Mouse (Mus musculus): Measurements from ENCODE around the gene Kif1a. TPM values are rescaled to one million over a fixed set of nuclear protein-coding genes. Genes with fewer than 3 reads are reported as not detected.

Gene Kif1a
- polyA plus RNA-seq, 1 experiment from 2014 or later = 7.7 TPM

DNA sequence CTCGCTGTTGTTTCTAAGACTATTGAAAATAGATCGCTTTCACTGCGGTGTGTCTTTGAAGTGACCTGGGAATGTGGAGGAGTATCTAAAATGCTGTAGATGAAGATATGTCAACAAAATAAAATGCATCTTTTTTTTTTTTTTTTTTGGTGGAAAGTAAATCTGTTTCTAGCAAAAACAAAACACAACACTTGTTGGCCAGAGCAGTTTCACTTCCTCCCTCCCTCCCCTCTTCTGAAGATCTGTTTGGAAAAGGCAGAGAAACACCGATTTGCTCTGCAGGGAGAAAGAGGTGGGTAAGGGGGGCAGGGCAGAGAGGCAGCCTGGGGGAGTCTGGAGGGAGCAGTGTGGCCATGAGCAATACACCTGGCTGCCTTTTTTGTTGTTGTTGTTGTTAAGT, 88.4 kb downstream of the Kif1a start:
- Histone ChIP-seq H3K4me2 (replicated peaks; ENCODE audit: low read depth) (no peak overlapping the region), H3K27ac (replicated peaks) (no peak overlapping the region), H3K9ac (ENCODE audit: low read length) (no peak overlapping the region), H3K9me3 (ENCODE audit: control insufficient read depth, low read length) (no peaks in the 10 kb centered on the region), H3K4me1 (replicated peaks; ENCODE audit: control insufficient read depth, insufficient read depth) (no peaks in the 10 kb centered on the region), H3K36me3 (ENCODE audit: control insufficient read depth, insufficient read depth, low read length) (no peaks in the 10 kb centered on the region), H3K27me3 (ENCODE audit: control insufficient read depth, insufficient read depth, low read length) (no peaks in the 10 kb centered on the region), H3K4me3 (ENCODE audit: low read depth, low read length) (no peak overlapping the region)
- TF ChIP-seq CTCF (IDR thresholded peaks at IDR 0.05; ENCODE audit: low read depth) (no peak), EP300 (optimal IDR thresholded peaks at IDR 0.05) (no peak)
- ATAC-seq (ENCODE audit: low FRiP score, low TSS enrichment) = no peak
- no peak for DNase-seq (ENCODE audit: low spot score)
- 73% methylated on average over 4 of the region's 4 CpGs for WGBS

GRCm38 (mm10) chr1:93012103-93012585, 89.6 kb downstream of the Kif1a start:
- H3K4me2 ChIP-seq (replicated peaks; ENCODE audit: low read depth) = no peak overlapping the region
- no peak overlapping the region for H3K4me3 ChIP-seq (ENCODE audit: low read depth, low read length)
- H3K27ac ChIP-seq (replicated peaks) = no peak overlapping the region
- no peaks in the 10 kb centered on the region for H3K36me3 ChIP-seq (ENCODE audit: control insufficient read depth, insufficient read depth, low read length)
- H3K9me3 ChIP-seq (ENCODE audit: control insufficient read depth, low read length) = no peaks in the 10 kb centered on the region
- DNase-seq (ENCODE audit: low spot score) (no peak), ATAC-seq (ENCODE audit: low FRiP score, low TSS enrichment) (no peak)
- H3K4me1 ChIP-seq (replicated peaks; ENCODE audit: control insufficient read depth, insufficient read depth) = no peaks in the 10 kb centered on the region
- WGBS = 59% methylated on average over 7 of the region's 7 CpGs
- TF ChIP-seq CTCF (IDR thresholded peaks at IDR 0.05; ENCODE audit: low read depth) = no peak
- no peak for TF ChIP-seq EP300 (optimal IDR thresholded peaks at IDR 0.05)
- H3K27me3 ChIP-seq (ENCODE audit: control insufficient read depth, insufficient read depth, low read length) = no peaks in the 10 kb centered on the region
- no peak overlapping the region for H3K9ac ChIP-seq (ENCODE audit: low read length)

- H3K27me3 ChIP-seq (ENCODE audit: control insufficient read depth, insufficient read depth, low read length) = no peaks in the 10 kb centered on the region
- no peak overlapping the region for H3K9ac ChIP-seq (ENCODE audit: low read length)
- no peak overlapping the region for H3K27ac ChIP-seq (replicated peaks)
- H3K4me2 ChIP-seq (replicated peaks; ENCODE audit: low read depth) = no peak overlapping the region
- TF ChIP-seq CTCF (IDR thresholded peaks at IDR 0.05; ENCODE audit: low read depth) (peak; percentile 71), EP300 (optimal IDR thresholded peaks at IDR 0.05) (no peak)
- no peak overlapping the region for H3K4me3 ChIP-seq (ENCODE audit: low read depth, low read length)
- WGBS = 32% methylated on average over 3 of the region's 3 CpGs
- DNase-seq (ENCODE audit: low spot score) (peak; percentile 32), ATAC-seq (ENCODE audit: low FRiP score, low TSS enrichment) (no peak)
- no peaks in the 10 kb centered on the region for H3K36me3 ChIP-seq (ENCODE audit: control insufficient read depth, insufficient read depth, low read length)
- H3K4me1 ChIP-seq (replicated peaks; ENCODE audit: control insufficient read depth, insufficient read depth) = no peaks in the 10 kb centered on the region
- no peaks in the 10 kb centered on the region for H3K9me3 ChIP-seq (ENCODE audit: control insufficient read depth, low read length)
These were observed 91.0 kb downstream of the Kif1a start for GRCm38 (mm10) chr1:93010731-93011130.

- Histone ChIP-seq H3K4me1 (replicated peaks; ENCODE audit: control insufficient read depth, insufficient read depth) (no peaks in the 10 kb centered on the region), H3K9ac (ENCODE audit: low read length) (no peak overlapping the region), H3K4me2 (replicated peaks; ENCODE audit: low read depth) (no peak overlapping the region), H3K27me3 (ENCODE audit: control insufficient read depth, insufficient read depth, low read length) (no peaks in the 10 kb centered on the region), H3K36me3 (ENCODE audit: control insufficient read depth, insufficient read depth, low read length) (no peaks in the 10 kb centered on the region), H3K4me3 (ENCODE audit: low read depth, low read length) (no peak overlapping the region), H3K9me3 (ENCODE audit: control insufficient read depth, low read length) (no peaks in the 10 kb centered on the region), H3K27ac (replicated peaks) (no peak overlapping the region)
- ATAC-seq (ENCODE audit: low FRiP score, low TSS enrichment) = 0 out of 2 replicates have a peak, but pooled peaks have one; percentile 1
- WGBS = 51% methylated on average over 4 of the region's 4 CpGs
- peak; percentile 45 for DNase-seq (ENCODE audit: low spot score)
- TF ChIP-seq EP300 (optimal IDR thresholded peaks at IDR 0.05) (no peak), CTCF (IDR thresholded peaks at IDR 0.05; ENCODE audit: low read depth) (no peak)
These were observed 92.6 kb downstream of the Kif1a start for GRCm38 (mm10) chr1:93009196-93009595.

DNA sequence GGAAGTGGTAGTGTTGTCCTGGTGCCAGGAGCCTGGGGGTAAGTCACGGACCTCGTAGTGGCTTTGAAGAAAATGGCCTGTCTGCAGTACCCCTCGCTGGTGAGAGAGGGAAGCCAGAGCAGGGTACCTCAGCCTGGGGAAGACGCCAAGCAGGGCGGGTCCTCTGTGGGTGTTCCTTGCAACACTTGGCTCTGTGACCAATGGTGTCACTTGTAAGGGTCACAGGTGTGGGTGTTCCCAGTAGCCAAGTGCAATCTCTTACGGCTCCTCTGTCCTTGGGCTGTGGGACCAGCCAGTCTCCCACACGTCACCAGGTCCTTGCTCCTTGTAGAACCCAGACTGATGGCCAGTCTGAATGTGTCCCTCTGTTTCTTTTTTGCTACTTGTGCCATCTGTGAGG, 95.7 kb downstream of the Kif1a start, which contains the start of gene Aqp12:
TSS of gene Aqp12 (plus strand) at position 274 of the 400 bp plus-strand sequence.
- Histone ChIP-seq H3K4me3 (ENCODE audit: low read depth, low read length) (no peak within 1 kb of the TSS), H3K27ac (replicated peaks) (no peak within 1 kb of the TSS), H3K4me2 (replicated peaks; ENCODE audit: low read depth) (no peak within 1 kb of the TSS), H3K27me3 (ENCODE audit: control insufficient read depth, insufficient read depth, low read length) (no peaks in the 10 kb centered on the region), H3K9me3 (ENCODE audit: control insufficient read depth, low read length) (no peaks in the 10 kb centered on the region), H3K4me1 (replicated peaks; ENCODE audit: control insufficient read depth, insufficient read depth) (no peaks in the 10 kb centered on the region), H3K9ac (ENCODE audit: low read length) (no peak within 1 kb of the TSS), H3K36me3 (ENCODE audit: control insufficient read depth, insufficient read depth, low read length) (no peaks in the 10 kb centered on the region)
- no peak for ATAC-seq (ENCODE audit: low FRiP score, low TSS enrichment)
- TF ChIP-seq EP300 (optimal IDR thresholded peaks at IDR 0.05) = no peak
- no peak for TF ChIP-seq CTCF (IDR thresholded peaks at IDR 0.05; ENCODE audit: low read depth)
- WGBS = 64% methylated on average over 7 of the region's 7 CpGs
- peak; percentile 23 for DNase-seq (ENCODE audit: low spot score)

DNA sequence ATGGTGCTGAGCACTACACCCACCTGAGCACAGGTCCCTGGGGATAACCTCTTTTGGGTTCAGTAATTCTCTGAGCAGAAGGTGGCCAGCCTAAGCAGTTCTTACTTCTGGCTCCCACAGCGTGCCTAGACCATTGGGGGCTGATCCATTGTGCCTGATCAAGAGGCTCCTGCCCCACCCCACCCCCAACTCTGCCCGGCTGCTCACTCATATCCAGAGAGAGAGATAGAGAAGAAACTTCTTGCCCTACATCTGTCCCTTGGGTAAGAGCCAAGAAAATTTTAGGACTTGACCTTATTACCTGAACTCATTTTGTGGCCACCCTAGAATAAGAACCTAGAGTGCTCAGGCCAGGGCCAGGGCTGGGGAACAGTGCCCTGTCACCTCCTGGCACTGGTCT, 108.9 kb downstream of the Kif1a start:
- DNase-seq (ENCODE audit: low spot score) = no peak
- Histone ChIP-seq H3K9ac (ENCODE audit: low read length) (no peak overlapping the region), H3K4me3 (ENCODE audit: low read depth, low read length) (no peak overlapping the region), H3K9me3 (ENCODE audit: control insufficient read depth, low read length) (no peaks in the 10 kb centered on the region), H3K4me1 (replicated peaks; ENCODE audit: control insufficient read depth, insufficient read depth) (no peaks in the 10 kb centered on the region), H3K4me2 (replicated peaks; ENCODE audit: low read depth) (no peak overlapping the region), H3K27ac (replicated peaks) (no peak overlapping the region), H3K27me3 (ENCODE audit: control insufficient read depth, insufficient read depth, low read length) (no peaks in the 10 kb centered on the region), H3K36me3 (ENCODE audit: control insufficient read depth, insufficient read depth, low read length) (no peaks in the 10 kb centered on the region)
- WGBS = 71% methylated on average over 2 of the region's 2 CpGs
- no peak for ATAC-seq (ENCODE audit: low FRiP score, low TSS enrichment)
- no peak for TF ChIP-seq EP300 (optimal IDR thresholded peaks at IDR 0.05)
- no peak for TF ChIP-seq CTCF (IDR thresholded peaks at IDR 0.05; ENCODE audit: low read depth)

Data from stomach, postnatal 0 days (tissue).